Mouse (Mus musculus) frontal cortex, postnatal 25 days (tissue): ENCODE measurements around the gene Higd1b.

Experiments used
- DNase-seq, 2 experiments: peaks; one replicate each; pipeline ENCODE4 v3.0.0; 2022; ENCODE audit warnings: low spot score in 2 of 2

The Higd1b gene

GRCm38 (mm10) chr11:102838616-102839150, 3.0 kb downstream of the Higd1b start:
- no peak for DNase-seq

GRCm38 (mm10) chr11:102845926-102846325, 10.3 kb downstream of the Higd1b start:
- DNase-seq = no peak

GRCm38 (mm10) chr11:102851883-102852282, 16.2 kb downstream of the Higd1b start:
- DNase-seq = peak in 1 of 2 experiments; percentile 29

GRCm38 (mm10) chr11:102853760-102854159, 18.1 kb downstream of the Higd1b start:
- DNase-seq = no peak

GRCm38 (mm10) chr11:102855941-102856340, 20.3 kb downstream of the Higd1b start:
- no peak for DNase-seq

GRCm38 (mm10) chr11:102858951-102859350, 23.3 kb downstream of the Higd1b start:
- DNase-seq = no peak

GRCm38 (mm10) chr11:102859933-102860332, 24.3 kb downstream of the Higd1b start:
- peak in 1 of 2 experiments; percentile 14 for DNase-seq

GRCm38 (mm10) chr11:102864272-102864671, 28.6 kb downstream of the Higd1b start:
- DNase-seq = peak; percentile 59

GRCm38 (mm10) chr11:102874801-102875334, 39.2 kb downstream of the Higd1b start:
- DNase-seq = peak in 1 of 2 experiments; percentile 26

- no peak for DNase-seq
Measured at GRCm38 (mm10) chr11:102879558-102879957, 43.9 kb downstream of the Higd1b start.

GRCm38 (mm10) chr11:102880585-102881313, 45.1 kb downstream of the Higd1b start, which contains the start of the genes Eftud2 and Ccdc103:
Gene Eftud2 (minus strand): TSS chr11:102880985.
Gene Ccdc103 (plus strand): TSS chr11:102881204.
- peak; percentile 92 to 96 for DNase-seq

- no peak for DNase-seq
Measured at GRCm38 (mm10) chr11:102881314-102882198, 45.9 kb downstream of the Higd1b start.

GRCm38 (mm10) chr11:102884616-102885219, 49.1 kb downstream of the Higd1b start, which contains the start of gene Fam187a:
Gene Fam187a (plus strand): TSS chr11:102885169.
- no peak for DNase-seq

- DNase-seq = no peak
Measured at GRCm38 (mm10) chr11:102887433-102887832, 51.8 kb downstream of the Higd1b start.
